Mouse (Mus musculus) neutrophil, adult 65 days (primary cell): ENCODE measurements around the gene Gm20765. TPM values are rescaled to one million over a fixed set of nuclear protein-coding genes. Genes with fewer than 3 reads are reported as not detected.

ENCODE experiments used
- total RNA-seq: library from RNA; stranded (reverse); gene quantifications from 2 replicates; pipeline ENCODE4 v1.2.4, GENCODE M21; 2023

Gene Gm20765
- not detected in 2 replicates for total RNA-seq

DNA sequence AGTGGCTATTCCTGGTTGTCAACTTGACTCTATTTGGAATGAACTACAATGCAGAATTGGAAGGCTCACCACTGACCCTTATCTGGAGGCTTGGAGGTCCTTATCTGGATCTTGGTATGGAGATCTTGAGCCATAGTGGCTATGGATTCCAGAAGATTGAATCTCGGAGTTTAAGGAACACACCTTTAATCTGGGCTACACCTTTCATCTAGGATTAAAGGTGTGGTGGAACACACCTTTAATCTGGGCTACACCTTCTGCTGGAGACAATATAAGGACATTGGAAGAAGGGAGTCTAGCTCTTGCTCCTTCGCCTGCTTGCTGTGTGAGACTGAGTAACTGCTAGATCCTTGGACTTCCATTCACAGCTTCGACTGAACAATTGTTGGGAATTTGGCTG, at the start of gene Gm20765:
Gm20765 (plus strand) TSS at position 301 of the 400 bp plus-strand sequence.

DNA sequence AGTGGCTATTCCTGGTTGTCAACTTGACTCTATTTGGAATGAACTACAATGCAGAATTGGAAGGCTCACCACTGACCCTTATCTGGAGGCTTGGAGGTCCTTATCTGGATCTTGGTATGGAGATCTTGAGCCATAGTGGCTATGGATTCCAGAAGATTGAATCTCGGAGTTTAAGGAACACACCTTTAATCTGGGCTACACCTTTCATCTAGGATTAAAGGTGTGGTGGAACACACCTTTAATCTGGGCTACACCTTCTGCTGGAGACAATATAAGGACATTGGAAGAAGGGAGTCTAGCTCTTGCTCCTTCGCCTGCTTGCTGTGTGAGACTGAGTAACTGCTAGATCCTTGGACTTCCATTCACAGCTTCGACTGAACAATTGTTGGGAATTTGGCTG, 42.6 kb upstream of the Gm20765 start, which contains the start of gene Gm21293:
Gm21293 (plus strand) TSS at position 301 of the 400 bp plus-strand sequence.

DNA sequence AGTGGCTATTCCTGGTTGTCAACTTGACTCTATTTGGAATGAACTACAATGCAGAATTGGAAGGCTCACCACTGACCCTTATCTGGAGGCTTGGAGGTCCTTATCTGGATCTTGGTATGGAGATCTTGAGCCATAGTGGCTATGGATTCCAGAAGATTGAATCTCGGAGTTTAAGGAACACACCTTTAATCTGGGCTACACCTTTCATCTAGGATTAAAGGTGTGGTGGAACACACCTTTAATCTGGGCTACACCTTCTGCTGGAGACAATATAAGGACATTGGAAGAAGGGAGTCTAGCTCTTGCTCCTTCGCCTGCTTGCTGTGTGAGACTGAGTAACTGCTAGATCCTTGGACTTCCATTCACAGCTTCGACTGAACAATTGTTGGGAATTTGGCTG, 34.1 kb upstream of the Gm20765 start, which contains the start of gene Gm6763:
Gm6763 (plus strand) TSS at position 301 of the 400 bp plus-strand sequence.

DNA sequence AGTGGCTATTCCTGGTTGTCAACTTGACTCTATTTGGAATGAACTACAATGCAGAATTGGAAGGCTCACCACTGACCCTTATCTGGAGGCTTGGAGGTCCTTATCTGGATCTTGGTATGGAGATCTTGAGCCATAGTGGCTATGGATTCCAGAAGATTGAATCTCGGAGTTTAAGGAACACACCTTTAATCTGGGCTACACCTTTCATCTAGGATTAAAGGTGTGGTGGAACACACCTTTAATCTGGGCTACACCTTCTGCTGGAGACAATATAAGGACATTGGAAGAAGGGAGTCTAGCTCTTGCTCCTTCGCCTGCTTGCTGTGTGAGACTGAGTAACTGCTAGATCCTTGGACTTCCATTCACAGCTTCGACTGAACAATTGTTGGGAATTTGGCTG, 25.6 kb upstream of the Gm20765 start, which contains the start of gene Gm8764:
Gm8764 (plus strand) TSS at position 301 of the 400 bp plus-strand sequence.

DNA sequence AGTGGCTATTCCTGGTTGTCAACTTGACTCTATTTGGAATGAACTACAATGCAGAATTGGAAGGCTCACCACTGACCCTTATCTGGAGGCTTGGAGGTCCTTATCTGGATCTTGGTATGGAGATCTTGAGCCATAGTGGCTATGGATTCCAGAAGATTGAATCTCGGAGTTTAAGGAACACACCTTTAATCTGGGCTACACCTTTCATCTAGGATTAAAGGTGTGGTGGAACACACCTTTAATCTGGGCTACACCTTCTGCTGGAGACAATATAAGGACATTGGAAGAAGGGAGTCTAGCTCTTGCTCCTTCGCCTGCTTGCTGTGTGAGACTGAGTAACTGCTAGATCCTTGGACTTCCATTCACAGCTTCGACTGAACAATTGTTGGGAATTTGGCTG, 17.1 kb upstream of the Gm20765 start, which contains the start of gene Gm21304:
Gm21304 (plus strand) TSS at position 301 of the 400 bp plus-strand sequence.

DNA sequence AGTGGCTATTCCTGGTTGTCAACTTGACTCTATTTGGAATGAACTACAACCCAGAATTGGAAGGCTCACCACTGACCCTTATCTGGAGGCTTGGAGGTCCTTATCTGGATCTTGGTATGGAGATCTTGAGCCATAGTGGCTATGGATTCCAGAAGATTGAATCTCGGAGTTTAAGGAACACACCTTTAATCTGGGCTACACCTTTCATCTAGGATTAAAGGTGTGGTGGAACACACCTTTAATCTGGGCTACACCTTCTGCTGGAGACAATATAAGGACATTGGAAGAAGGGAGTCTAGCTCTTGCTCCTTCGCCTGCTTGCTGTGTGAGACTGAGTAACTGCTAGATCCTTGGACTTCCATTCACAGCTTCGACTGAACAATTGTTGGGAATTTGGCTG, 8.6 kb upstream of the Gm20765 start, which contains the start of gene Gm21312:
Gm21312 (plus strand) TSS at position 301 of the 400 bp plus-strand sequence.

DNA sequence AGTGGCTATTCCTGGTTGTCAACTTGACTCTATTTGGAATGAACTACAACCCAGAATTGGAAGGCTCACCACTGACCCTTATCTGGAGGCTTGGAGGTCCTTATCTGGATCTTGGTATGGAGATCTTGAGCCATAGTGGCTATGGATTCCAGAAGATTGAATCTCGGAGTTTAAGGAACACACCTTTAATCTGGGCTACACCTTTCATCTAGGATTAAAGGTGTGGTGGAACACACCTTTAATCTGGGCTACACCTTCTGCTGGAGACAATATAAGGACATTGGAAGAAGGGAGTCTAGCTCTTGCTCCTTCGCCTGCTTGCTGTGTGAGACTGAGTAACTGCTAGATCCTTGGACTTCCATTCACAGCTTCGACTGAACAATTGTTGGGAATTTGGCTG, 8.4 kb downstream of the Gm20765 start, which contains the start of gene Gm4340:
Gm4340 (plus strand) TSS at position 301 of the 400 bp plus-strand sequence.

Other genes starting within 250 kb of the Gm20765 start
- not detected in 2 replicates for gene Gm21293, start 42.5 kb upstream of the Gm20765 start, total RNA-seq
- not detected in 2 replicates for gene Gm6763, start 34.0 kb upstream of the Gm20765 start, total RNA-seq
- not detected in 2 replicates for gene Gm8764, start 25.5 kb upstream of the Gm20765 start, total RNA-seq
- gene Gm21304, start 17.0 kb upstream of the Gm20765 start, total RNA-seq: not detected in 2 replicates
- gene Gm21312, start 8.5 kb upstream of the Gm20765 start, total RNA-seq: not detected in 2 replicates
- gene Gm4340, start 8.5 kb downstream of the Gm20765 start, total RNA-seq: not detected in 2 replicates